Mouse (Mus musculus): ENCODE results near the gene Gm8298. TPM values are rescaled to one million over a fixed set of nuclear protein-coding genes. Genes with fewer than 3 reads are reported as not detected.

The Gm8298 gene
- not detected for polyA plus RNA-seq (2012; fragmentation: generic; extraction: Trizol)

DNA sequence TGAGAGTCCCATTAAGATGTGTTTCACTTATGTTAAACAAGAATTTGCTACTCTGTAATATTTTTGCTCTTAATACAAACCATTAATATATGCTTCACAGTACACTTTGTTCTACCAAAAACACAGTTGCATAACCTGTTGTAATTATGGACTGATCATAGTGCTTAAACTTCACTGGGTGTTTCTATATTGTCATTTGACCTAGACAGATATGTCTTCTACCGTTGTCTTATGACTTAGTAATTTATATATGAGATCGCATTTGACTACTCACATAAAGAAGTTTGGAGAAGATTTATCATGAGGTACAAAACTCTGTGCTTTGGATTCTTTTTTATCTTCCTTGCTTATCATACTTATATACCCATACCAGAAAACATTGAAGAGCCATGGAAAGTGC is at the start of gene Gm8298:
Gene Gm8298, plus strand, starts transcription at position 301 of the 400 bp plus-strand sequence.

DNA sequence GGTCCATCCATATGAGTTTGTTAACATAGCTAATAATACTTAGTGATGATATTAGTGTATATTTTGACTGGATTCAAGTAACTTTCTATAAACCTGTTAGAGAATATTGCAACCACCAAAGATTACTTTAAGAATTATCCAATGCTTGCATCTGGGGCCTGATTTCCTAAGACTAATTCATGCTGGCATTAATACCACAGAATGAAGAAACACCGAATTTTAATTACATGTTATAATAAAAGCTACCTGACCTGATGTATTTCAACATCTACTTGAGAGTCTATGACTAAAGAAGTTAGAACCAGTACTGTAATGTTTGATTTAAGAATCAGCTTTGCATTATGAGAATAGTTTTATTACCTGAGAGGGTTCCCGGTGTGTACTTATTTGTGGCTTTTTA is 64.1 kb downstream of the Gm8298 start, which contains the start of gene C130079G13Rik:
Gene C130079G13Rik, plus strand, starts transcription at position 301 of the 400 bp plus-strand sequence.

Other genes with a start within 250 kb of the Gm8298 start
- gene Gm5538, start 131.3 kb upstream of the Gm8298 start, polyA plus RNA-seq (2012; fragmentation: generic; extraction: Trizol), result not detected
- not detected for gene C130079G13Rik, start 64.2 kb downstream of the Gm8298 start, polyA plus RNA-seq (2012; fragmentation: generic; extraction: Trizol)
- not detected for gene Aadacl2, start 145.7 kb downstream of the Gm8298 start, polyA plus RNA-seq (2012; fragmentation: generic; extraction: Trizol)
- gene Aadac, start 164.7 kb downstream of the Gm8298 start, polyA plus RNA-seq (2012; fragmentation: generic; extraction: Trizol), result not detected
- gene Sucnr1, start 220.8 kb downstream of the Gm8298 start, polyA plus RNA-seq (2012; fragmentation: generic; extraction: Trizol), result not detected